Mouse (Mus musculus) midbrain, embryonic 15.5 days (tissue): ENCODE results near the gene Tmem106c. TPM values are rescaled to one million over a fixed set of nuclear protein-coding genes. Genes with fewer than 3 reads are reported as not detected.

Experiments used
- ATAC-seq: fragments of 200-750 bp; cut with Nextera tagmentation; replicated peaks from 2 replicates; pipeline ENCODE4 v1.8.0; 2017; ENCODE audit warnings: moderate TSS enrichment
- H3K27ac ChIP-seq: fragments of 300-500 bp; sonication (generic); 2 replicates; pipeline ENCODE4 v1.5.1; 2015; ENCODE audit warnings: mild to moderate bottlenecking, inconsistent platforms
- H3K27me3 ChIP-seq: fragments of 300-500 bp; sonication (generic); replicated peaks from 2 replicates; pipeline ENCODE4 v1.6.1; 2015; ENCODE audit warnings: inconsistent platforms
- H3K36me3 ChIP-seq: fragments of 300-500 bp; sonication (generic); replicated peaks from 2 replicates; pipeline ENCODE4 v1.6.1; 2015; ENCODE audit warnings: inconsistent platforms
- H3K4me1 ChIP-seq: fragments of 300-500 bp; sonication (generic); 2 replicates; pipeline ENCODE4 v1.6.1; 2015; ENCODE audit warnings: inconsistent platforms
- H3K4me2 ChIP-seq: fragments of 300-500 bp; sonication (generic); 2 replicates; pipeline ENCODE4 v1.6.1; 2015; ENCODE audit warnings: inconsistent platforms, mild to moderate bottlenecking, moderate library complexity
- H3K4me3 ChIP-seq: fragments of 300-500 bp; sonication (generic); 2 replicates; pipeline ENCODE4 v1.5.1; 2015; ENCODE audit warnings: mild to moderate bottlenecking, inconsistent platforms
- H3K9ac ChIP-seq: fragments of 300-500 bp; sonication (generic); 2 replicates; pipeline ENCODE4 v1.6.1; 2015; ENCODE audit warnings: mild to moderate bottlenecking, inconsistent platforms
- H3K9me3 ChIP-seq: fragments of 300-500 bp; sonication (generic); 2 replicates; pipeline ENCODE4 v1.6.1; 2016; ENCODE audit warnings: inconsistent platforms
- WGBS: fragments of 180-500 bp; shearing (Covaris S2); methylation state at CpG from one replicate; pipeline ENCODE4 v1.1.7; 2015; ENCODE audit warnings: mixed read lengths; 5-methylcytosine and 5-hydroxymethylcytosine counted together
- polyA plus RNA-seq: library from polyadenylated mRNA; unstranded; fragments of >200 nt; fragmentation: Nextera tagmentation; extraction: Ambion mirVana; gene quantifications from 2 replicates; pipeline ENCODE4 v1.2.1, GENCODE M21; 2015

Tmem106c gene
- polyA plus RNA-seq, 1 experiment from 2014 or later = 56.2 TPM

GRCm38 (mm10) chr15:97956416-97956815, 7.6 kb upstream of the Tmem106c start:
- Histone ChIP-seq H3K9me3 (no peaks in the 10 kb centered on the region), H3K36me3 (no peaks in the 10 kb centered on the region), H3K4me2 (no peak overlapping the region), H3K4me1 (peaks cover 6% of the 10 kb centered on the region), H3K27ac (no peak overlapping the region), H3K27me3 (no peaks in the 10 kb centered on the region), H3K4me3 (no peak overlapping the region), H3K9ac (no peak overlapping the region)
- WGBS = 75% methylated on average over 11 of the region's 11 CpGs
- no peak for ATAC-seq

DNA sequence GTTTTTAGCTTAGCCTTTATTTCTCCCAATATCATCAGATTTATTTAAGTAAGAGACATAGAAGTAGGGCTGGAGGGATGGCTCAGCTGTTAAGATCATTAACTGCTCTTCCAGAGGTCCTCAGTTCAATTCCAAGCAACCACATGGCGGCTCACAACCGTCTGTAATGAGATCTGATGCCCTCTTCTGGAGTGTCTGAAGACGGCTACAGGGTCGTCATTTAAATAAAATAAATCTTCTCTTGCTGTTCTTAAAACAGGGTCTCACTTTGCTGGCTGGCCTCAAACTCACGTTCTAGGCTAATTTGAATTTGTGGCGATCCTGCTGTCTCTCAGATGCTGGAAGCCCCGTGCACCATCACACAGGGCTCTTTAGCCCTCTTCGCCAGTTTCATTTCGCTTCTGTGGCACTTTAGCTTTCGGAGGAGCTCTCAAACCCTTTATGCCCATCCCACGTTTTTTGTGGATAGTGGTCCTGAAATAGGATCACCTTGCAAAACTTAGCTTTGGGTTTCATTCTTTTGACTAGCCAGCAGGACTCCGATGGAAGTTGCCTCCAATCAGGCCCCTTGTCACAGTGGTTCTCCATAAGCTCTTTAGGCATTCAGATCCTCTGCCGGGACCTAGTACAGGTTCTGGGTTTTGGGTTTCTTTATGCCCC, 541 bp upstream of the Tmem106c start:
- H3K27me3 ChIP-seq = no peaks in the 10 kb centered on the region
- peak overlapping the region; percentile 75 for H3K4me3 ChIP-seq
- ATAC-seq = no peak
- peak overlapping the region; percentile 75 for H3K9ac ChIP-seq
- no peaks in the 10 kb centered on the region for H3K36me3 ChIP-seq
- 7% methylated on average over 13 of the region's 13 CpGs for WGBS
- H3K27ac ChIP-seq = peak overlapping the region; percentile 88
- H3K9me3 ChIP-seq = no peaks in the 10 kb centered on the region
- H3K4me1 ChIP-seq = peaks cover 18% of the 10 kb centered on the region
- H3K4me2 ChIP-seq = peak overlapping the region; percentile 89

- Histone ChIP-seq H3K9ac (peak overlapping the region; percentile 75), H3K4me3 (peak overlapping the region; percentile 75), H3K27ac (peak overlapping the region; percentile 88), H3K27me3 (no peaks in the 10 kb centered on the region), H3K4me1 (peaks cover 18% of the 10 kb centered on the region), H3K9me3 (no peaks in the 10 kb centered on the region), H3K36me3 (no peaks in the 10 kb centered on the region), H3K4me2 (peak overlapping the region; percentile 89)
- peak; percentile 56 for ATAC-seq
- 10% methylated on average over 7 of the region's 7 CpGs for WGBS
Observed at GRCm38 (mm10) chr15:97964836-97965187, 812 bp downstream of the Tmem106c start.

- Histone ChIP-seq H3K9me3 (no peaks in the 10 kb centered on the region), H3K4me2 (peak overlapping the region; percentile 89), H3K36me3 (no peaks in the 10 kb centered on the region), H3K4me1 (peaks cover 22% of the 10 kb centered on the region), H3K27me3 (no peaks in the 10 kb centered on the region), H3K9ac (peak overlapping the region; percentile 75; the same call in 1 of the 2 replicates), H3K4me3 (peak overlapping the region; percentile 75), H3K27ac (no peak overlapping the region)
- no peak for ATAC-seq
- 37% methylated on average over 17 of the region's 17 CpGs for WGBS
Observed at GRCm38 (mm10) chr15:97965311-97966045, 1.5 kb downstream of the Tmem106c start.

DNA sequence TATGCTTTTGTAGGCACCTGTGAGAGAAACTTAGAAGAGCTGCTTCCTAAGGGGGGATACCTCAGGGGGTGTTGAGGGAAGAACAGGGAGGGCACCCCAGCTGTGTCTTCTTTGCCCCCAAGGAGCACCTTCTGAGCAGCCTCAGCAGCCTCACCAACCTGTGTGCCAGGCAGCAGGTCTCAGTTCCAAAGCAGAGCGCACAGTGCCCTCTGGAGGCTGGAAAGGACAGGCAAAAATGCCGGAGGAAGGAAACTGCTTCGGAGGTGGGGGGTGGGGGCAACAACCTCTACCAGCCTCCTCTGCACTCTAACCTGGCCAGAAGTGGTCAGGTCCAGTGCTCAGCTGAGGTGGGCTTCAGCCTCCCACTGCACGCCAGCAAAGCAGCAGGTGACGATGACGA, 6.3 kb downstream of the Tmem106c start:
- ATAC-seq = 0 out of 2 replicates have a peak, but pooled peaks have one; percentile 9
- H3K9me3 ChIP-seq = no peaks in the 10 kb centered on the region
- WGBS = 51% methylated on average over 6 of the region's 6 CpGs
- H3K4me1 ChIP-seq = peaks cover 20% of the 10 kb centered on the region
- no peak overlapping the region for H3K4me3 ChIP-seq
- H3K27ac ChIP-seq = no peak overlapping the region
- H3K27me3 ChIP-seq = no peaks in the 10 kb centered on the region
- no peak overlapping the region for H3K4me2 ChIP-seq
- no peaks in the 10 kb centered on the region for H3K36me3 ChIP-seq
- H3K9ac ChIP-seq = no peak overlapping the region

- no peaks in the 10 kb centered on the region for H3K36me3 ChIP-seq
- no peak overlapping the region for H3K4me2 ChIP-seq
- peaks cover 13% of the 10 kb centered on the region for H3K4me1 ChIP-seq
- H3K27ac ChIP-seq = no peak overlapping the region
- H3K27me3 ChIP-seq = no peaks in the 10 kb centered on the region
- 88% methylated on average over 6 of the region's 6 CpGs for WGBS
- no peak for ATAC-seq
- no peak overlapping the region for H3K9ac ChIP-seq
- no peaks in the 10 kb centered on the region for H3K9me3 ChIP-seq
- H3K4me3 ChIP-seq = no peak overlapping the region
Observed at GRCm38 (mm10) chr15:97972580-97972979, 8.6 kb downstream of the Tmem106c start.

DNA sequence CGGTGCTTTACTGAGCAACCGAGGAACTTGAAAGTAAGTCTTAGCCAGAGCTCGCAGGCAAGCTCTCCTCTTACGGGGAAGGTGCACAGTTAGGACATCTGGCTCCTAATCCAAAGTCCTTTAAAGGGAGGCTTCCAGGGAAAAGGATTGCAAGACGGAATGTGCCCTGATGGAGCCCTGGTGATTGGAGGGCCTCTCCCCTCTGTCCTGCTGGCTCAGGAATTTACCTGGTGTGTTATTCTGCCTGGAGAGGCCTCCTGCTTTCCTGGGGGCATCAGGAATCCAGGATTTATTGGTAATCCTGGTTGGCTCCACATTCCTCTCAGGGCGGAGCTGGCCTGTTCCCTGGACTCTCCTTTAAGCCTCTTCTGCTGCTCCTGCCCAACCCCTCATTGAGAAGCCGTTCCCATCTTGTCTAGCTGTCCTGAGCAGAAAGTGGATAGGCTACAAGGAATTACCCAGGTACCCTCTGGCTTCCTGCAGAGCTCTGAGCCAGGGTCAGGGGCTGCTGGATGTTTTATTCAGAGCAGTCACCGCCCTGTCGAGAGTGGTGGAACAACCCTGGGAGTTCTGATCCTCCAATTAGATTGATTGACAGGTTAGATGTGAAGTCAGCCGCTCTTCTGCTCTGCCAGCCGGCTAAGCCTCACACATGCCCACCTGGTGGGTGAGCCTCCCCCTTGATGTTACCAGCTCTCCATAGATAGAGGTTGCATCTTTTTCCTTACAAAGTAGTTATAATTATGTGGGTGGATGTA, 9.4 kb downstream of the Tmem106c start:
- Histone ChIP-seq H3K9me3 (no peaks in the 10 kb centered on the region), H3K36me3 (no peaks in the 10 kb centered on the region), H3K4me2 (no peak overlapping the region), H3K4me3 (no peak overlapping the region), H3K4me1 (peaks cover 13% of the 10 kb centered on the region), H3K27me3 (no peaks in the 10 kb centered on the region), H3K9ac (no peak overlapping the region), H3K27ac (no peak overlapping the region)
- ATAC-seq = peak; percentile 56; the same call in 1 of the 2 replicates
- WGBS = 20% methylated on average over 11 of the region's 11 CpGs

DNA sequence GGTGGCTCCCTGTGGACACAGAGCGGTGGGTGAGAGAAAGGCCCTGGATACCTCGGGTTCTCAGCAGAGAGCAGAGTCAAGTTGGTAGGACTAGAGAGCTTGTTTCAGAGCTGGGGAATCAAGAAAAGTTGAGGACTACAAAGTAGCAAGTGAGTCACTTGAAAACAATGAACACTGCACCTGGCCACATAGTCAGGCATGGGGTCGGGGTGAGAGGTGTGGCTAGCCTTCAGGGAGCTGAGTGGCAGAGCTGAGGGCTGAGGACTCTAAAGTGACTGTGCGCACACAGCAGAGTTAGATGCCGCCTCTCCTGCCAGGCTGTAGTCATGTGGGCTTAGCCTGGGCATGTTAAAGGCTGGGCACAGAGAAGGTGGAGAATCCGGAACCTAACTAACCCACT, 17.6 kb downstream of the Tmem106c start:
- no peaks in the 10 kb centered on the region for H3K4me1 ChIP-seq
- no peak overlapping the region for H3K9ac ChIP-seq
- H3K27me3 ChIP-seq = no peaks in the 10 kb centered on the region
- WGBS = 93% methylated on average over 6 of the region's 6 CpGs
- H3K9me3 ChIP-seq = no peaks in the 10 kb centered on the region
- ATAC-seq = no peak
- no peak overlapping the region for H3K4me2 ChIP-seq
- peaks cover 10% of the 10 kb centered on the region for H3K36me3 ChIP-seq
- H3K4me3 ChIP-seq = no peak overlapping the region
- H3K27ac ChIP-seq = no peak overlapping the region

DNA sequence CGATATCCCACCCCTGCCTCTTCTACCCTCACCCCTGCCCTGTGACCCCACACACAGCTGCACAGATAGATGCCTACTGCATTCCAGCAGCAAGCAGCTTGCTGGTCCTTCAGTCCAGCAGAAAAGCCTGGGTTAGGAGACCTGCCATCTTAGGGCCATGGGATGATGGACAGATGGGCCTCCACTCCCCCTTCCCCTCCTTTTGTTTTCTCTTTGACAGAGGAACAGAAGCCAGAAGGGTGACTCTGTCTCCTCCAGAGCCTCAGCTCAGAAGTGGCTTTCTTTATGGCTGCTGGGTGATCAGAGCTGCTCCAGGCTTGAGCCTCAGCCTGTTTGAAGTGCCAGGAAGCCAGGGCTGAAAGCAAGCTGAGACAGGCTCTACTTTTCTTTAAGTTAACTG, 25.5 kb downstream of the Tmem106c start:
- no peaks in the 10 kb centered on the region for H3K9me3 ChIP-seq
- ATAC-seq = no peak
- H3K36me3 ChIP-seq = no peaks in the 10 kb centered on the region
- H3K27ac ChIP-seq = peak overlapping the region; percentile 77
- WGBS = 10% methylated on average over 1 of the region's 1 CpGs
- H3K4me2 ChIP-seq = no peak overlapping the region
- H3K4me1 ChIP-seq = peaks cover 44% of the 10 kb centered on the region
- no peak overlapping the region for H3K9ac ChIP-seq
- H3K4me3 ChIP-seq = no peak overlapping the region
- H3K27me3 ChIP-seq = no peaks in the 10 kb centered on the region

GRCm38 (mm10) chr15:97990124-97990523, 26.1 kb downstream of the Tmem106c start:
- H3K36me3 ChIP-seq = no peaks in the 10 kb centered on the region
- H3K27me3 ChIP-seq = no peaks in the 10 kb centered on the region
- 0 out of 2 replicates have a peak, but pooled peaks have one; percentile 32 for ATAC-seq
- no peaks in the 10 kb centered on the region for H3K9me3 ChIP-seq
- H3K9ac ChIP-seq = no peak overlapping the region
- no peak overlapping the region for H3K4me3 ChIP-seq
- H3K4me1 ChIP-seq = peaks cover 44% of the 10 kb centered on the region
- peak overlapping the region; percentile 77 for H3K27ac ChIP-seq
- H3K4me2 ChIP-seq = peak overlapping the region; percentile 41
- under 1% methylated on average over 6 of the region's 6 CpGs for WGBS

GRCm38 (mm10) chr15:97990721-97991120, 26.7 kb downstream of the Tmem106c start:
- H3K9ac ChIP-seq = no peak overlapping the region
- no peaks in the 10 kb centered on the region for H3K27me3 ChIP-seq
- 7% methylated on average over 4 of the region's 4 CpGs for WGBS
- peaks cover 44% of the 10 kb centered on the region for H3K4me1 ChIP-seq
- ATAC-seq = no peak
- no peaks in the 10 kb centered on the region for H3K36me3 ChIP-seq
- H3K27ac ChIP-seq = peak overlapping the region; percentile 77
- peak overlapping the region; percentile 41; the same call in 1 of the 2 replicates for H3K4me2 ChIP-seq
- no peak overlapping the region for H3K4me3 ChIP-seq
- H3K9me3 ChIP-seq = no peaks in the 10 kb centered on the region

DNA sequence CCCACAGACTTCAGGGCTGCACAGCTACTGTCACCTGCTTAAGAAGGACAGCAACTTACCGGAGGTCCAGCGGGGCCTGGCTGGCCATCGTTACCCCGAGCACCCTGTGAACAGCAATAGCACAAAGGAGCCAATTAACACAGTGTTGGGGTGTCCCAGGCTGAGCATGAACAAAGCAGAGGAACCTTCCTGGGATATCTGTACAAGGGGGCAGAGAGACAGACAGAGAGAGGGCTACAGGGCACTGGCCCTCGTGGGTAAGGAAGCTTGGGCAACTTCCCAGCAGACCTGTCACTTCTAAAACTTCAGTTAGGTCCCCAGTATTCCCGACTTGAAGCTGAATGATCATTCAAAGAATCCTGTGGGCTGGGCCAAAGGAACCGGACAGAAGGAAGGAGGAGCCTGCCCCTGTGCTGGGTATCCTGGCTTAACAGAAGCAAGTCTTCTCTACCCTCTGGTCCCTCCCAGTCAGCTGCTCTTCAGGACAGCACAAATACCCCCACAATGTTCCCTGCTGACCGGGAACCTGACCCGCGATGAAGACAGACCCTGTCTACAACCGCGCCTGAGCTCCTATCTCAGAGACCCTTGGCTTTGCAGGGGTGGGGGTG, 27.4 kb downstream of the Tmem106c start:
- no peaks in the 10 kb centered on the region for H3K9me3 ChIP-seq
- 10% methylated on average over 12 of the region's 12 CpGs for WGBS

More for the DNA sequence above, 27.4 kb downstream of the Tmem106c start:
- no peaks in the 10 kb centered on the region for H3K27me3 ChIP-seq
- no peak overlapping the region for H3K4me3 ChIP-seq
- peaks cover 44% of the 10 kb centered on the region for H3K4me1 ChIP-seq
- peak overlapping the region; percentile 87; the same call in 1 of the 2 replicates for H3K27ac ChIP-seq
- H3K36me3 ChIP-seq = no peaks in the 10 kb centered on the region
- no peak overlapping the region for H3K4me2 ChIP-seq
- H3K9ac ChIP-seq = no peak overlapping the region
- no peak for ATAC-seq
